Mouse (Mus musculus) CH12.LX (cell line): ENCODE results near the gene Sox10. TPM values are rescaled to one million over a fixed set of nuclear protein-coding genes. Genes with fewer than 3 reads are reported as not detected.

Experiments used
- DNase-seq: peaks from one replicate; pipeline ENCODE4 v3.0.0-alpha.2; 2013; ENCODE audit errors: extremely low read depth
- H3K27ac ChIP-seq: 2 replicates; pipeline ENCODE4 v1.5.1; 2012; ENCODE audit warnings: low read depth, mild to moderate bottlenecking, control low read depth, moderate library complexity; ENCODE audit not compliant: insufficient read depth
- H3K27me3 ChIP-seq: replicated peaks from 2 replicates; pipeline ENCODE3; 2012; ENCODE audit warnings: inconsistent platforms
- H3K36me3 ChIP-seq, 2 experiments: replicated peaks in 1 of 2; 2 replicates each; pipeline versions ENCODE3 to v1.6.1; 2012; ENCODE audit warnings: inconsistent platforms in 1 of 2, low read length in 1 of 2, mild to moderate bottlenecking in 1 of 2, mixed read lengths in 1 of 2, moderate library complexity in 1 of 2; ENCODE audit not compliant: control insufficient read depth in 1 of 2, insufficient read depth in 1 of 2
- H3K4me1 ChIP-seq, 2 experiments: 2 replicates each; pipeline ENCODE4 v1.6.1; 2012; ENCODE audit warnings: inconsistent platforms in 1 of 2, moderate library complexity in 1 of 2; ENCODE audit not compliant: insufficient read depth in 2 of 2, control insufficient read depth in 1 of 2
- H3K4me2 ChIP-seq: 2 replicates; pipeline ENCODE4 v1.6.1; 2012; ENCODE audit warnings: low read depth, mild to moderate bottlenecking, control low read depth; ENCODE audit not compliant: poor library complexity, insufficient read depth, severe bottlenecking
- H3K4me3 ChIP-seq, 3 experiments: fragments of 150-350 bp in 1 of 3; sonication (generic) in 1 of 3; replicated peaks in 1 of 3; 2 replicates each; pipeline versions ENCODE3 to v1.5.1; 2011 to 2012; ENCODE audit warnings: low read depth in 2 of 3, low read length in 2 of 3, mild to moderate bottlenecking in 2 of 3, moderate library complexity in 2 of 3, control low read depth in 1 of 3, improper control_type of control experiment in 1 of 3, inconsistent platforms in 1 of 3, mixed read lengths in 1 of 3; ENCODE audit not compliant: poor library complexity in 1 of 3
- H3K79me2 ChIP-seq: replicated peaks from 2 replicates; pipeline ENCODE4 v1.6.1; 2012; ENCODE audit warnings: mild to moderate bottlenecking, moderate library complexity; ENCODE audit not compliant: control insufficient read depth, poor library complexity, insufficient read depth, severe bottlenecking; ENCODE audit errors: extremely low read depth
- H3K9ac ChIP-seq: 2 replicates; pipeline ENCODE4 v1.6.1; 2012; ENCODE audit warnings: low read depth, mild to moderate bottlenecking, control low read depth, moderate library complexity; ENCODE audit not compliant: insufficient read depth
- H3K9me3 ChIP-seq: replicated peaks from 2 replicates; pipeline ENCODE3; 2012; ENCODE audit warnings: low read length, inconsistent platforms, mixed read lengths
- BHLHE40 ChIP-seq: IDR thresholded peaks from 2 replicates; pipeline ENCODE4 v1.6.1; 2011; ENCODE audit warnings: mild to moderate bottlenecking, low read depth, low read length, improper control_type of control experiment
- CHD1 ChIP-seq: IDR thresholded peaks from 2 replicates; pipeline ENCODE4 v1.6.1; 2012; ENCODE audit warnings: low read depth, low read length, improper control_type of control experiment, inconsistent platforms
- CHD2 ChIP-seq: IDR thresholded peaks from 2 replicates; pipeline ENCODE4 v1.6.1; 2011; ENCODE audit warnings: low read length, improper control_type of control experiment
- CTCF ChIP-seq, 2 experiments: IDR thresholded peaks in 1 of 2; conservative IDR thresholded peaks in 1 of 2; 2 replicates each; pipeline ENCODE4 v1.5.1; 2011 to 2012; ENCODE audit warnings: low read depth in 2 of 2, low read length in 2 of 2, improper control_type of control experiment in 1 of 2, inconsistent platforms in 1 of 2, mild to moderate bottlenecking in 1 of 2, moderate library complexity in 1 of 2
- E2F4 ChIP-seq: IDR thresholded peaks from 2 replicates; pipeline ENCODE4 v1.6.1; 2011; ENCODE audit warnings: low read depth, low read length, improper control_type of control experiment; ENCODE audit not compliant: insufficient replicate concordance
- ELF1 ChIP-seq: IDR thresholded peaks from 2 replicates; pipeline ENCODE4 v1.6.1; 2014; ENCODE audit warnings: low read depth, mild to moderate bottlenecking, inconsistent platforms, low read length, improper control_type of control experiment
- EP300 ChIP-seq: IDR thresholded peaks from 2 replicates; pipeline ENCODE4 v1.6.1; 2011; ENCODE audit warnings: low read length, improper control_type of control experiment
- ETS1 ChIP-seq: conservative IDR thresholded peaks from 2 replicates; pipeline ENCODE4 v1.6.1; 2012; ENCODE audit warnings: low read depth, mild to moderate bottlenecking, inconsistent platforms, low read length, improper control_type of control experiment, moderate library complexity
- GABPA ChIP-seq: IDR thresholded peaks from 2 replicates; pipeline ENCODE4 v1.6.1; 2012; ENCODE audit warnings: low read depth, low read length, improper control_type of control experiment, inconsistent platforms; ENCODE audit not compliant: insufficient replicate concordance
- HCFC1 ChIP-seq: IDR thresholded peaks from 2 replicates; pipeline ENCODE4 v1.6.1; 2012; ENCODE audit warnings: low read depth, mild to moderate bottlenecking, inconsistent platforms, low read length, improper control_type of control experiment
- IRF4 ChIP-seq: IDR thresholded peaks from 2 replicates; pipeline ENCODE4 v1.6.1; 2014; ENCODE audit warnings: low read depth, mild to moderate bottlenecking, inconsistent platforms, low read length, improper control_type of control experiment
- JUN ChIP-seq: IDR thresholded peaks from 2 replicates; pipeline ENCODE4 v1.6.1; 2011; ENCODE audit warnings: low read depth, mild to moderate bottlenecking, low read length, improper control_type of control experiment, moderate library complexity; ENCODE audit not compliant: insufficient read depth
- JUND ChIP-seq: conservative IDR thresholded peaks from 2 replicates; pipeline ENCODE4 v1.6.1; 2011; ENCODE audit warnings: low read depth, low read length, improper control_type of control experiment
- KAT2A ChIP-seq: IDR thresholded peaks from 2 replicates; pipeline ENCODE4 v1.6.1; 2012; ENCODE audit warnings: low read length, improper control_type of control experiment, inconsistent platforms; ENCODE audit not compliant: insufficient replicate concordance
- MAFK ChIP-seq: IDR thresholded peaks from 2 replicates; pipeline ENCODE4 v1.6.1; 2011; ENCODE audit warnings: low read length, improper control_type of control experiment; ENCODE audit not compliant: insufficient replicate concordance
- MAX ChIP-seq: IDR thresholded peaks from 2 replicates; pipeline ENCODE4 v1.6.1; 2011; ENCODE audit warnings: low read length, improper control_type of control experiment
- MAZ ChIP-seq: IDR thresholded peaks from 2 replicates; pipeline ENCODE4 v1.6.1; 2012; ENCODE audit warnings: low read depth, mild to moderate bottlenecking, inconsistent platforms, low read length, improper control_type of control experiment, moderate library complexity
- MEF2A ChIP-seq: IDR thresholded peaks from 2 replicates; pipeline ENCODE4 v1.6.1; 2014; ENCODE audit warnings: low read depth, mild to moderate bottlenecking, inconsistent platforms, low read length, improper control_type of control experiment, borderline replicate concordance
- MXI1 ChIP-seq: IDR thresholded peaks from 2 replicates; pipeline ENCODE4 v1.6.1; 2011; ENCODE audit warnings: mild to moderate bottlenecking, low read depth, low read length, improper control_type of control experiment
- MYC ChIP-seq: IDR thresholded peaks from 2 replicates; pipeline ENCODE4 v1.6.1; 2011; ENCODE audit warnings: low read depth, mild to moderate bottlenecking, improper control_type of control experiment, low read length
- NELFE ChIP-seq: IDR thresholded peaks from 2 replicates; pipeline ENCODE4 v1.6.1; 2011; ENCODE audit warnings: low read depth, low read length, improper control_type of control experiment
- NRF1 ChIP-seq: IDR thresholded peaks from 2 replicates; pipeline ENCODE4 v1.6.1; 2014; ENCODE audit warnings: low read depth, mild to moderate bottlenecking, inconsistent platforms, low read length, improper control_type of control experiment, moderate library complexity
- PAX5 ChIP-seq: IDR thresholded peaks from 2 replicates; pipeline ENCODE4 v1.6.1; 2012; ENCODE audit warnings: low read length, inconsistent platforms, mixed read lengths
- POLR2A ChIP-seq: IDR thresholded peaks from 2 replicates; pipeline ENCODE4 v1.6.1; 2011; ENCODE audit warnings: low read depth, mild to moderate bottlenecking, improper control_type of control experiment, low read length
- POLR2AphosphoS2 ChIP-seq: IDR thresholded peaks from 2 replicates; pipeline ENCODE4 v1.6.1; 2011; ENCODE audit warnings: low read depth, low read length, improper control_type of control experiment
- RAD21 ChIP-seq: IDR thresholded peaks from 2 replicates; pipeline ENCODE4 v1.6.1; 2011; ENCODE audit warnings: low read depth, mild to moderate bottlenecking, low read length, improper control_type of control experiment, moderate library complexity
- RCOR1 ChIP-seq: conservative IDR thresholded peaks from 2 replicates; pipeline ENCODE4 v1.6.1; 2012; ENCODE audit warnings: low read depth, mild to moderate bottlenecking, inconsistent platforms, low read length, improper control_type of control experiment
- SIN3A ChIP-seq: IDR thresholded peaks from 2 replicates; pipeline ENCODE4 v1.6.1; 2012; ENCODE audit warnings: low read length, improper control_type of control experiment, inconsistent platforms
- SMC3 ChIP-seq: IDR thresholded peaks from 2 replicates; pipeline ENCODE4 v1.6.1; 2011; ENCODE audit warnings: low read depth, low read length, improper control_type of control experiment
- TBP ChIP-seq: conservative IDR thresholded peaks from 2 replicates; pipeline ENCODE4 v1.6.1; 2011; ENCODE audit warnings: low read depth, low read length, improper control_type of control experiment
- TCF12 ChIP-seq: IDR thresholded peaks from 2 replicates; pipeline ENCODE4 v1.6.1; 2014; ENCODE audit warnings: low read depth, mild to moderate bottlenecking, inconsistent platforms, low read length, improper control_type of control experiment
- UBTF ChIP-seq: IDR thresholded peaks from 2 replicates; pipeline ENCODE4 v1.6.1; 2012; ENCODE audit warnings: low read depth, mild to moderate bottlenecking, inconsistent platforms, low read length, improper control_type of control experiment, moderate library complexity
- USF1 ChIP-seq: IDR thresholded peaks from 2 replicates; pipeline ENCODE4 v1.6.1; 2014; ENCODE audit warnings: low read depth, mild to moderate bottlenecking, inconsistent platforms, low read length, improper control_type of control experiment
- USF2 ChIP-seq: conservative IDR thresholded peaks from 2 replicates; pipeline ENCODE4 v1.6.1; 2011; ENCODE audit warnings: low read depth, low read length, improper control_type of control experiment
- ZC3H11A ChIP-seq: IDR thresholded peaks from 2 replicates; pipeline ENCODE4 v1.6.1; 2012; ENCODE audit warnings: low read depth, mild to moderate bottlenecking, inconsistent platforms, low read length, improper control_type of control experiment
- ZKSCAN1 ChIP-seq: IDR thresholded peaks from 2 replicates; pipeline ENCODE4 v1.6.1; 2012; ENCODE audit warnings: low read depth, inconsistent platforms, low read length, improper control_type of control experiment, borderline replicate concordance
- ZMIZ1 ChIP-seq: IDR thresholded peaks from 2 replicates; pipeline ENCODE4 v1.6.1; 2012; ENCODE audit warnings: low read depth, mild to moderate bottlenecking, inconsistent platforms, low read length, improper control_type of control experiment
- ZNF384 ChIP-seq: IDR thresholded peaks from 2 replicates; pipeline ENCODE4 v1.6.1; 2012; ENCODE audit warnings: low read depth, low read length, improper control_type of control experiment, inconsistent platforms
- dilution Hi-C: fragments of 300-500 bp; cut with MboI; formaldehyde crosslinking; loops from 2 replicates; pipeline ENCODE4 v1.14.3; 2020; ENCODE audit warnings: low sequenced_read_pairs; ENCODE audit not compliant: extremely low pct_unique_long_range_greater_than_20kb, extremely low pct_ligation_motif_present
- in situ Hi-C: fragments of 300-500 bp; cut with MboI; formaldehyde crosslinking; loops from 3 replicates; pipeline ENCODE4 v1.14.3; 2019; ENCODE audit warnings: low sequenced_read_pairs, low pct_ligation_motif_present, low pct_unique_long_range_greater_than_20kb, mixed read lengths
- polyA plus RNA-seq: library from polyadenylated mRNA; unstranded; fragments of >175 nt; gene quantifications from 2 replicates; pipeline ENCODE4 v1.2.1, GENCODE M21; 2012; ENCODE audit warnings: low read depth; ENCODE audit not compliant: insufficient read length
- total RNA-seq, 2 experiments: library from RNA; depleted of rRNA; stranded (reverse); fragments of 300-350 nt in 1 of 2; fragments of >200 nt in 1 of 2; gene quantifications; 2 replicates each; pipeline ENCODE4 v1.2.3; 2012 to 2014

Gene Sox10
- total and polyA plus RNA-seq, 3 experiments = 0.08 TPM; not detected in 2

- H3K9ac ChIP-seq = no peak overlapping the region
- H3K27ac ChIP-seq = no peak overlapping the region
- H3K4me1 ChIP-seq = peaks cover 7 to 16% of the 10 kb centered on the region in 2 experiments
- no peak overlapping the region for H3K4me2 ChIP-seq
- no peaks in the 10 kb centered on the region for H3K9me3 ChIP-seq
- H3K27me3 ChIP-seq = peaks cover 62% of the 10 kb centered on the region
- TF ChIP-seq JUND = no peak
- TF ChIP-seq TCF12 = peak; percentile 87
- no peak for TF ChIP-seq ZC3H11A
- TF ChIP-seq SIN3A = peak; percentile 70; the same call in 1 of the 2 replicates
- TF ChIP-seq CHD1 = no peak
- TF ChIP-seq ETS1 = peak; percentile 99
- TF ChIP-seq USF2 = no peak
- no peak for TF ChIP-seq KAT2A
- TF ChIP-seq MXI1 = peak; percentile 32; the same call in 1 of the 2 replicates
- TF ChIP-seq CHD2 = no peak
- no peak for TF ChIP-seq IRF4
- no peak; the same call in 1 of the 2 replicates for TF ChIP-seq EP300
- TF ChIP-seq PAX5 = no peak
- no peak for TF ChIP-seq ZKSCAN1
- TF ChIP-seq MAFK = no peak
- no peak for TF ChIP-seq ZNF384
- no peak for TF ChIP-seq CTCF (conservative IDR thresholded peaks at IDR 0.05 in 1 of 2, IDR thresholded peaks at IDR 0.05 in 1 of 2; ENCODE audit: low read depth in 2 of 2, low read length in 2 of 2)
- TF ChIP-seq MAX = no peak
- peak; percentile 47; the same call in 1 of the 2 replicates for TF ChIP-seq MEF2A
- peak; percentile 14; the same call in 1 of the 2 replicates for TF ChIP-seq JUN
- peak; percentile 26; the same call in 1 of the 2 replicates for TF ChIP-seq NRF1
- no peak for TF ChIP-seq TBP
- TF ChIP-seq POLR2A = no peak
- TF ChIP-seq SMC3 = no peak
- no peak for TF ChIP-seq POLR2AphosphoS2
- no peak for TF ChIP-seq NELFE
- no peak for TF ChIP-seq RAD21
- TF ChIP-seq USF1 = no peak
- TF ChIP-seq UBTF = no peak
- TF ChIP-seq E2F4 = no peak
- no peak for TF ChIP-seq GABPA
- TF ChIP-seq ZMIZ1 = no peak
- peak; percentile 54 for TF ChIP-seq BHLHE40
- peak; percentile 71; the same call in 1 of the 2 replicates for TF ChIP-seq MYC
- TF ChIP-seq MAZ = no peak
- TF ChIP-seq ELF1 = no peak
- no peak for TF ChIP-seq HCFC1
- no peak for TF ChIP-seq RCOR1
- no peaks in the 10 kb centered on the region for H3K36me3 ChIP-seq
- no peak overlapping the region for H3K4me3 ChIP-seq
- dilution Hi-C loops (no loop called here), in situ Hi-C loops (loop anchor here (5.0 kb wide), 1 partner anchor 35 kb away; no protein-coding TSS in a partner anchor)
- no peaks in the 10 kb centered on the region for H3K79me2 ChIP-seq
- DNase-seq = peak; percentile 78
Observed at GRCm38 (mm10) chr15:79176905-79177304, 11.9 kb upstream of the Sox10 start.
